Mouse (Mus musculus) intestine, embryonic 15.5 days (tissue): ENCODE measurements around the gene Casq2. TPM values are rescaled to one million over a fixed set of nuclear protein-coding genes. Genes with fewer than 3 reads are reported as not detected.

Source experiments
- ATAC-seq: fragments of 200-750 bp; cut with Nextera tagmentation; 2 replicates; pipeline ENCODE4 v1.8.0; 2017; ENCODE audit warnings: moderate TSS enrichment, moderate library complexity
- H3K27ac ChIP-seq: fragments of 300-500 bp; sonication (generic); 2 replicates; pipeline ENCODE4 v1.5.1; 2015; ENCODE audit warnings: mild to moderate bottlenecking, inconsistent platforms
- H3K27me3 ChIP-seq: fragments of 300-500 bp; sonication (generic); replicated peaks from 2 replicates; pipeline ENCODE4 v1.6.1; 2015; ENCODE audit warnings: inconsistent platforms
- H3K36me3 ChIP-seq: fragments of 300-500 bp; sonication (generic); 2 replicates; pipeline ENCODE4 v1.6.1; 2015; ENCODE audit warnings: inconsistent platforms
- H3K4me1 ChIP-seq: fragments of 300-500 bp; sonication (generic); replicated peaks from 2 replicates; pipeline ENCODE4 v1.6.1; 2015; ENCODE audit warnings: inconsistent platforms
- H3K4me2 ChIP-seq: fragments of 300-500 bp; sonication (generic); replicated peaks from 2 replicates; pipeline ENCODE4 v1.6.1; 2015; ENCODE audit warnings: mild to moderate bottlenecking, inconsistent platforms
- H3K4me3 ChIP-seq: fragments of 300-500 bp; sonication (generic); replicated peaks from 2 replicates; pipeline ENCODE4 v1.5.1; 2015; ENCODE audit warnings: inconsistent platforms
- H3K9ac ChIP-seq: fragments of 300-500 bp; sonication (generic); 2 replicates; pipeline ENCODE4 v1.6.1; 2015; ENCODE audit warnings: inconsistent platforms
- H3K9me3 ChIP-seq: fragments of 300-500 bp; sonication (generic); 2 replicates; pipeline ENCODE4 v1.6.1; 2016; ENCODE audit warnings: inconsistent platforms
- WGBS: fragments of 180-500 bp; shearing (Covaris S2); methylation state at CpG from one replicate; pipeline ENCODE4 v1.1.7; 2015; 5-methylcytosine and 5-hydroxymethylcytosine counted together
- polyA plus RNA-seq: library from polyadenylated mRNA; unstranded; fragments of >200 nt; fragmentation: Nextera tagmentation; extraction: Ambion mirVana; gene quantifications from 2 replicates; pipeline ENCODE4 v1.2.1, GENCODE M21; 2015

The Casq2 gene
- polyA plus RNA-seq, 1 experiment from 2014 or later, result 1.7 TPM

- ATAC-seq, result no peak
- Histone ChIP-seq H3K27ac (no peak overlapping the region), H3K36me3 (no peaks in the 10 kb centered on the region), H3K9ac (no peak overlapping the region), H3K4me2 (no peak overlapping the region), H3K9me3 (no peaks in the 10 kb centered on the region), H3K27me3 (no peaks in the 10 kb centered on the region), H3K4me3 (no peak overlapping the region), H3K4me1 (no peaks in the 10 kb centered on the region)
- 74% methylated on average over 7 of the region's 7 CpGs for WGBS
Measured at GRCm38 (mm10) chr3:102122046-102122445, 35.8 kb downstream of the Casq2 start.

- no peak overlapping the region for H3K4me2 ChIP-seq
- ATAC-seq, result no peak
Measured at GRCm38 (mm10) chr3:102123654-102124053, 37.4 kb downstream of the Casq2 start.

GRCm38 (mm10) chr3:102125546-102125945 is 39.3 kb downstream of the Casq2 start:
- Histone ChIP-seq H3K36me3 (no peaks in the 10 kb centered on the region), H3K27me3 (no peaks in the 10 kb centered on the region), H3K27ac (no peak overlapping the region), H3K9me3 (no peaks in the 10 kb centered on the region), H3K4me2 (no peak overlapping the region), H3K9ac (no peak overlapping the region), H3K4me3 (no peak overlapping the region), H3K4me1 (no peaks in the 10 kb centered on the region)
- WGBS, result 79% methylated on average over 1 of the region's 1 CpGs
- no peak for ATAC-seq

More at GRCm38 (mm10) chr3:102123654-102124053, 37.4 kb downstream of the Casq2 start:
- Histone ChIP-seq H3K4me3 (no peak overlapping the region), H3K36me3 (no peaks in the 10 kb centered on the region), H3K27ac (no peak overlapping the region), H3K4me1 (no peaks in the 10 kb centered on the region), H3K9me3 (no peaks in the 10 kb centered on the region), H3K9ac (no peak overlapping the region), H3K27me3 (no peaks in the 10 kb centered on the region)
- WGBS, result 81% methylated on average over 6 of the region's 6 CpGs

GRCm38 (mm10) chr3:102127114-102127513 is 40.9 kb downstream of the Casq2 start:
- no peak overlapping the region for H3K27ac ChIP-seq
- no peak overlapping the region for H3K9ac ChIP-seq
- no peaks in the 10 kb centered on the region for H3K27me3 ChIP-seq
- H3K4me3 ChIP-seq, result no peak overlapping the region
- H3K4me1 ChIP-seq, result no peaks in the 10 kb centered on the region
- H3K4me2 ChIP-seq, result no peak overlapping the region
- WGBS, result 47% methylated on average over 2 of the region's 2 CpGs
- no peaks in the 10 kb centered on the region for H3K9me3 ChIP-seq
- H3K36me3 ChIP-seq, result no peaks in the 10 kb centered on the region
- peak; percentile 63 for ATAC-seq

- Histone ChIP-seq H3K27ac (no peak overlapping the region), H3K9ac (no peak overlapping the region), H3K9me3 (no peaks in the 10 kb centered on the region), H3K27me3 (no peaks in the 10 kb centered on the region), H3K4me3 (no peak overlapping the region), H3K4me1 (no peaks in the 10 kb centered on the region), H3K4me2 (no peak overlapping the region), H3K36me3 (no peaks in the 10 kb centered on the region)
- WGBS, result 85% methylated on average over 2 of the region's 2 CpGs
- no peak for ATAC-seq
Measured at GRCm38 (mm10) chr3:102128242-102128641, 42.0 kb downstream of the Casq2 start.

- 68% methylated on average over 6 of the region's 6 CpGs for WGBS
- H3K9me3 ChIP-seq, result no peaks in the 10 kb centered on the region
- no peaks in the 10 kb centered on the region for H3K27me3 ChIP-seq
- no peak overlapping the region for H3K4me3 ChIP-seq
- H3K36me3 ChIP-seq, result no peaks in the 10 kb centered on the region
- H3K4me2 ChIP-seq, result no peak overlapping the region
- H3K4me1 ChIP-seq, result peaks cover 3% of the 10 kb centered on the region
- no peak overlapping the region for H3K9ac ChIP-seq
- no peak for ATAC-seq
- no peak overlapping the region for H3K27ac ChIP-seq
Measured at GRCm38 (mm10) chr3:102130478-102130877, 44.3 kb downstream of the Casq2 start.

GRCm38 (mm10) chr3:102131627-102132324 is 45.6 kb downstream of the Casq2 start:
- Histone ChIP-seq H3K36me3 (no peaks in the 10 kb centered on the region), H3K27me3 (no peaks in the 10 kb centered on the region), H3K9ac (no peak overlapping the region), H3K9me3 (no peaks in the 10 kb centered on the region), H3K4me1 (peaks cover 9% of the 10 kb centered on the region), H3K27ac (no peak overlapping the region), H3K4me3 (no peak overlapping the region), H3K4me2 (no peak overlapping the region)
- no peak for ATAC-seq
- WGBS, result 92% methylated on average over 9 of the region's 9 CpGs

GRCm38 (mm10) chr3:102135389-102136113 is 49.3 kb downstream of the Casq2 start:
- Histone ChIP-seq H3K4me1 (peaks cover 9% of the 10 kb centered on the region), H3K4me2 (0 out of 2 replicates have a peak overlapping the region, but pooled peaks have one; percentile 6), H3K27ac (peak overlapping the region; percentile 63), H3K4me3 (no peak overlapping the region), H3K27me3 (no peaks in the 10 kb centered on the region), H3K9me3 (no peaks in the 10 kb centered on the region), H3K9ac (no peak overlapping the region), H3K36me3 (no peaks in the 10 kb centered on the region)
- ATAC-seq, result peak; percentile 87
- WGBS, result 21% methylated on average over 10 of the region's 10 CpGs

GRCm38 (mm10) chr3:102137158-102137557 is 50.9 kb downstream of the Casq2 start:
- H3K9ac ChIP-seq, result no peak overlapping the region
- 73% methylated on average over 10 of the region's 10 CpGs for WGBS
- peaks cover 9% of the 10 kb centered on the region for H3K4me1 ChIP-seq
- no peak overlapping the region for H3K27ac ChIP-seq
- H3K27me3 ChIP-seq, result no peaks in the 10 kb centered on the region
- H3K9me3 ChIP-seq, result no peaks in the 10 kb centered on the region
- no peak overlapping the region for H3K4me2 ChIP-seq
- no peak overlapping the region for H3K4me3 ChIP-seq
- no peak for ATAC-seq
- no peaks in the 10 kb centered on the region for H3K36me3 ChIP-seq

GRCm38 (mm10) chr3:102138899-102139298 is 52.7 kb downstream of the Casq2 start:
- Histone ChIP-seq H3K9ac (no peak overlapping the region), H3K36me3 (no peaks in the 10 kb centered on the region), H3K4me2 (no peak overlapping the region), H3K27ac (no peak overlapping the region), H3K9me3 (no peaks in the 10 kb centered on the region), H3K4me3 (no peak overlapping the region), H3K4me1 (peaks cover 9% of the 10 kb centered on the region), H3K27me3 (no peaks in the 10 kb centered on the region)
- ATAC-seq, result no peak
- WGBS, result 80% methylated on average over 6 of the region's 6 CpGs

GRCm38 (mm10) chr3:102140606-102141005 is 54.4 kb downstream of the Casq2 start:
- Histone ChIP-seq H3K36me3 (no peaks in the 10 kb centered on the region), H3K27ac (no peak overlapping the region), H3K4me2 (no peak overlapping the region), H3K4me3 (no peak overlapping the region), H3K4me1 (peaks cover 5% of the 10 kb centered on the region), H3K9me3 (no peaks in the 10 kb centered on the region), H3K27me3 (no peaks in the 10 kb centered on the region), H3K9ac (no peak overlapping the region)
- 73% methylated on average over 6 of the region's 6 CpGs for WGBS
- no peak for ATAC-seq

GRCm38 (mm10) chr3:102141451-102141850 is 55.2 kb downstream of the Casq2 start:
- ATAC-seq, result no peak
- H3K36me3 ChIP-seq, result no peaks in the 10 kb centered on the region
- H3K9ac ChIP-seq, result no peak overlapping the region
- no peak overlapping the region for H3K4me3 ChIP-seq
- H3K27me3 ChIP-seq, result no peaks in the 10 kb centered on the region
- no peaks in the 10 kb centered on the region for H3K4me1 ChIP-seq
- WGBS, result 80% methylated on average over 2 of the region's 2 CpGs
- H3K9me3 ChIP-seq, result no peaks in the 10 kb centered on the region
- H3K27ac ChIP-seq, result no peak overlapping the region
- no peak overlapping the region for H3K4me2 ChIP-seq

- ATAC-seq, result no peak
- WGBS, result 73% methylated on average over 6 of the region's 6 CpGs
- H3K27me3 ChIP-seq, result no peaks in the 10 kb centered on the region
- H3K9ac ChIP-seq, result no peak overlapping the region
- H3K4me1 ChIP-seq, result no peaks in the 10 kb centered on the region
- H3K4me2 ChIP-seq, result no peak overlapping the region
- no peaks in the 10 kb centered on the region for H3K9me3 ChIP-seq
- H3K36me3 ChIP-seq, result no peaks in the 10 kb centered on the region
- no peak overlapping the region for H3K4me3 ChIP-seq
- no peak overlapping the region for H3K27ac ChIP-seq
Measured at GRCm38 (mm10) chr3:102141893-102142292, 55.7 kb downstream of the Casq2 start.
